Mouse (Mus musculus): ENCODE measurements at regions not wholly inside any gene's neighbourhood (a gene's known extent, or its start where the extent isn't known, plus 50 kb on each side); places are given as distances from the start of the nearest gene placed in this dataset.
A peak's percentile ranks its signal among the peaks of the same experiment; 100 is the strongest.

DNA sequence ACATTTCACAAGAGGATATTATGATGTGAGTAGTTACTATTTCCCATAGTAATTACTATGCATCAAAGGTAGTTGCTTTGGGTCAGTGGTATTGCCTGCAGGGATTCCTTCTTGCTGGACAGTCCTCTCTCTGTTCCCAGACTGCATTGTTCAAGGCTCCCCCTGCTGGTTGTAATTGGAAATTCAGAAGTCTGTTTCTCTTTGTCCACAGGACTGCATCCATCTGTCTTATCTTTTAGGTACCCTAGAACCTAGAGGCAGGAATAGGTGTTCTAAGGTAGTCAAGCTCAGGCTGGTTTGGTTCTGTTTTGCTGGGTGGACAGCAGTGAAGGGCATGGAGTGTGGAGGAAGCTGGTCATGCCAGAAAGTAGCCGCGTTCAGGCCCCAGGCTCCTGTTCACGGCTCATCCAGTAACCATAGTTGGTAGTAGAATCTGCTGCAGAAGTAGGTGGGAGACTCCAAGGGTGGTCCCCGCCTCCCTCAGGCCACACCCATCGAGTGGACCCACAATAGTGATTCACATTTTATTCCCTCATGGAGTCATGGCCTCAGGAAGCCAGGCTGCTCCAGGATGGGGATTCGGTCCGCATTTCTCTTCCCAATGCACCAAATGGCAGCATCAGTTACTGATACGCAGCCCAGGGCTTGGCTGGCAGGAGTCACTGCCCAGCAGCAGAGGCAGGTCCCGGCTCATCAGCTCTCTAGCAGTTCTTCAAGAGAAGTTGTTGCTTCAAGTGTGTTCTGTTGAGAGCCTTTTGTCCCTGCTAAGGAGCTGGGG is 51.7 kb upstream of the Caprin1 start:
- peak; percentile 59 for DNase-seq (ENCODE audit: low read depth, low spot score)

- DNase-seq (ENCODE audit: low read depth, low spot score), result no peak
Observed at GRCm38 (mm10) chr2:103849766-103850530, 52.5 kb upstream of the Caprin1 start.

- DNase-seq (ENCODE audit: low read depth, low spot score), result no peak
Observed at GRCm38 (mm10) chr2:103850531-103850816, 53.0 kb upstream of the Caprin1 start.

GRCm38 (mm10) chr2:103851171-103851570 is 53.7 kb upstream of the Caprin1 start:
- DNase-seq (ENCODE audit: low read depth, low spot score), result no peak

- no peak for DNase-seq (ENCODE audit: low read depth, low spot score)
Observed at GRCm38 (mm10) chr2:103861226-103861625, 63.8 kb upstream of the Caprin1 start.

GRCm38 (mm10) chr2:103864254-103864653 is 66.8 kb upstream of the Caprin1 start:
- DNase-seq (ENCODE audit: low read depth, low spot score), result no peak

DNA sequence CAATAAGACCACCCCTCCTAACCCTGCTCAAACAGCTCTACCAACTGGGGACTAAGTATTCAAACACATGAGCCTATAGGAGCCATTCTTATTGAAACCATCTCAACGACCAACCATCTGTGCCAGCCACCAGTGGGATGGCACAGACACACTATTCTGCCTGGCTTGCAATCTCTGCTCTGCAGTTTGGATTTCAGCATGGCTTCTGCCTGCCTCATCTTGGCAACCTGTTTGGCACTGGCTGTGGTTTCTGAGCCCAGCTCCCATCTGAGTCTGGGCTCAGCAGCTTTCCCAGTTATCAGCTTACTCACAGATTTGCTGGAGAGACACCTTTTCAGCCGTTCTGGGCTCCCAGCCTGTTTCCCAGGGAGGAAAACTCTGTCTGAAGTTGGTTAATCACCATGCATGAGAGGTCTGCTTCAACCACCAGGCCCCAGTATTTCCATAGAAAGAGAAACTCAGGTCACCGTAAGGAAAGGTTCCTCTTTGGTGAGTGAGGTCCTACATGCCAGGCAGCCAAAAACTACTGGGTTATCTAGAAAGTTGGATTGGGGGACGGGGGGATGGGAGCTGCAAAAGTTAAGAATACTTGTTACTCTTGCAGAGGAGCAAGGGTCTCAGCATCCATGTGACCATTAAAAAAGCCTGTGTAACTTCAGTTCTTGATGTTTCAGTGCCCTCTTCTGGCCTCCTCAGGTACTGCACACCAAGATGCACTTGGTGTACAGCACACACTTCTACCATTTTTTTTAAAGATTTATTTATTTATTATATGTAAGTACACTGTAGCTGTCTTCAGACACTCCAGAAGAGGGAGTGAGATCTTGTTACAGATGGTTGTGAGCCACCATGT is 68.1 kb upstream of the Caprin1 start:
- DNase-seq (ENCODE audit: low read depth, low spot score), result no peak

- no peak for DNase-seq (ENCODE audit: low read depth, low spot score)
Observed at GRCm38 (mm10) chr2:103867241-103867957, 70.0 kb upstream of the Caprin1 start.

DNA sequence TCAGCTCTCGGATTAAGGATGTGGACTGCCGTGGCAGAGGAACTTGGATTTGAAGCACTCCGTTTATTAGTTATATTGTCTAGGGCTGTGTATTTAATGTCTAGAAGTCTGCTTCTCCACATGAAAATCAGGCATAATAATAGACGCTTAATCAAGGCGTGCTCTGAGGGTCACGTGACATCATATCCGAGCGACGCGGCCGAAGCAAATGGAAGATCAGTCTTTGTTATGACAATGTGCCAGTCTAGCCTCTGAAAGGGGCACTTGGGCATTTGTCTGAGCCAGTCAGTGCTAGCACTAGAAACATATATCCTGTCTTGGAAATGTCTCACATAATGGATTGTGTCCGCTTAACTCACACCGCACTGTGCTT is 70.5 kb upstream of the Caprin1 start:
- no peak for DNase-seq (ENCODE audit: low read depth, low spot score)

DNA sequence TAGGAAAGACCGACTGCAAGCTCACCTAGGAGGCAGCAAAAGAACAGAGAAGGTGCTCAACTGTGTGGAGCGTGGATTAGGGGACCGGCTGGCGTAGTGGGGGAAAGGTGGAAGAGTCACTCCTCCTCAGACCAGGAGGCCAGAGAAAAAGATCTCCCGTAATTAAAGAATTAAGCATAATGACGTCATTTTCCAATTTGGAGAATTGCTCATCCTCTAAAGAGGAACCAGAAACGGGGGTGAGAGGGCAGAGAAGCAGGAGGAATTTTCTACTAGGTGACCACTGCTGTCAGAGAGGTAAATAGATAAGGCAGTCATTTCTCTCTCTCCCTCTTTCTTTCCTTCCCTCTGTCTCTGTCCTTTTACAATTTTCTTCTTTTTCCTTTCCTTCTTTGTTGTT is 71.2 kb upstream of the Caprin1 start:
- DNase-seq (ENCODE audit: low read depth, low spot score), result no peak

GRCm38 (mm10) chr2:103871522-103872276 is 74.2 kb upstream of the Caprin1 start:
- DNase-seq (ENCODE audit: low read depth, low spot score), result peak; percentile 64

GRCm38 (mm10) chr2:103872277-103872636 is 74.8 kb upstream of the Caprin1 start:
- DNase-seq (ENCODE audit: low read depth, low spot score), result no peak

GRCm38 (mm10) chr2:103873381-103873780 is 75.9 kb upstream of the Caprin1 start:
- no peak for DNase-seq (ENCODE audit: low read depth, low spot score)

DNA sequence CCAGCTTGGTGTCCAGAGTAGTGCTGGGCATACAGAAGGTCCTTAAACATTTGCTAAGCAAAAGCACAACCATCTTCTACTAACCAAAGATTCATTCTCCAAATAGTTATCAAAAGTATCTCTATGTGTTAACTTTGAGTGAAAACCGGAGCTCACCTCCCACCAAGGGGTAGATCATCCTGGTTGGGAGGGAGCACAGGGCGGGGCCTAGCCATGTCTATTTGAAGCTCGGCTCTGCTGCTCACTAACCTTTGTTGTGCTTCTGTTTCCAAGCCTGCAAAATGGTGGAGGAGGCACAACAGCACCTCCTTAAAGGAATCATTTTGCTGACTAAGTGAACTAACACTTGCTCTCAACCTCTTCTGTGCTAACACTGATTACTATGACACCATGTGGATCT is 77.0 kb upstream of the Caprin1 start:
- no peak for DNase-seq (ENCODE audit: low read depth, low spot score)

DNA sequence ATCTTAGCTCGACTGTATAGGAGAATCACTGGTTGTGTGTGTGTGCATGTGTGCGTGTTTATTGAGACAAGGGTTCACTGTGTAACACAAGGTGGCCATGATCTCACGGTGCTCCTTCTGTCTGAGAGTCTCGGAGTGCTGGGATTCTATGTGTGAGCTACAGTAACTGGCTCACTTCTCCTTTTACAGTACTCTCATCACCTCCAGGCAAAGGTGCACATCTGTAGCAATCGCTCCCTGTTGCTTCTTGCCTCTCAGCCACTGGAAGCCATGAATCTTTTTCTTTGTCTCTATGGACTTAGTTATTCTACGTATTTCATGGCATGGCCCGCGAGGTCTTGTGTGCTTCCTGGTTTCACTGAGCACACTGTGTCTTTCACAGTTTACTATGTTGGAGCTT is 78.3 kb upstream of the Caprin1 start:
- no peak for DNase-seq (ENCODE audit: low read depth, low spot score)

GRCm38 (mm10) chr2:103876236-103876635 is 78.8 kb upstream of the Caprin1 start:
- no peak for DNase-seq (ENCODE audit: low read depth, low spot score)

GRCm38 (mm10) chr2:103881026-103881763 is 76.6 kb upstream of the Lmo2 start:
- DNase-seq (ENCODE audit: low read depth, low spot score), result no peak

DNA sequence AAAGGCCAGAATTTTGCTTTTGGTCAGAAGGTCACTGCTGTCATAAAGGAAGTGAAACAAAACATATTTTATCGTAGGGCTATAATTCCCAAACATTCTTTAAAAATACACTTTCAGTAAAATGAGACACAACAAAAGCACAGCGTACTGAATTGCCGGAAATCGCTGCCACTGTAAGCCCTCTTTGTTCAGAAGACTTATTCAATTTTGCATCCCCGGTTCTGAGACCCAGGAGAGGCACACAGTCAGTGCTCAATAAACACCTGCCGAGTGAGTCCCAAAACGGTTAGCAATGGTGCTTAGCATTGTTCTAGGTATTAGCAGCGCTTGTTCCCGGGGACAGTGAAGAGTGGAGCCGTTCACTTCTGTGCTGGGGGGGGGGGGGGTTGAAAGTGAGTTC is 72.9 kb upstream of the Lmo2 start:
- no peak for DNase-seq (ENCODE audit: low read depth, low spot score)

DNA sequence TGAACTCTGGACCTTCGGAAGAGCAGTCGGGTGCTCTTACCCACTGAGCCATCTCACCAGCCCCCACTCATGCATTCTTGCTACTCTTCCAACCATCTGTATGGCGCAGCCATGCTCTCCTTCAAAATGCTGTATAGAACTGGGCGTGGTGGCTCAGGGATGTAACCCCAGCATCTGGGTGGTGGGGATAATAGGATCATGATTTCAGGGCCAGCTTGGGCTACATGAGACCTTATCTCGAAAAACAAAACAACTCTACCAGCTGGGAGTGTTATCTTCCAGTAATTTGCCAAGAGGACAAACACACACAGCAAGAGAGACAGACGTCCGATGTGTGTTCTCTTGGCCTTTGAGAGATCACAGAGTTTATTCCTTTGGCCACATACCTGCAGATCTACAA is 69.8 kb upstream of the Lmo2 start:
- no peak for DNase-seq (ENCODE audit: low read depth, low spot score)

DNA sequence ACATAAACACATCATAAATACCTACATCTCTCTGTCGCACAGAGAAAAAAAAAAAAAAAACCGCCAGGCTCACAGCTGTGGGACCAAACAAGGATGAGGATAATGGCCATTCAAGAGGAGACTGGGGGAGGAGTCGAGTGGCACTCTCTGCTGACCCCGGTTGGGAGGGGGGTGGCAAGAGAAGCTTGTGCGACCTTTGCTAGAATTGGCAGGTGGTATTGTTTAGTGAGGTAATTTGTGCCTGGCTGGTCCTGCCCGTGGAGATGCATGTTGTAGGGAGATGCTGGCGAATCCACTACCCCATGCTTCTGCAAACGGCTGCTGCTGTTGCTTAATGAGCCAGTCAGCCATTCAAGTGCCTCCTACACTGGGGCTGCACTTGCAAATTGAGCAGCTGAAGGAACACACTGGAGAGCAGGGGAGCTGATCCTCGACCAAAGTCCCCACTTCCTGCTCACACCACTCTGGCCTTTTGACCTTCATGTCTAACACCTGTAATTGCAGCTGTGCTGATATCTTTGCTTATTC is 66.5 kb upstream of the Lmo2 start:
- DNase-seq (ENCODE audit: low read depth, low spot score), result no peak
